Mouse (Mus musculus) embryonic facial prominence, embryonic 11.5 days (tissue): ENCODE measurements at regions not wholly inside any gene's neighbourhood (a gene's known extent, or its start where the extent isn't known, plus 50 kb on each side); places are given as distances from the start of the nearest gene placed in this dataset.

Experiments used
- ATAC-seq: fragments of 200-750 bp; cut with Nextera tagmentation; replicated peaks from 2 replicates; pipeline ENCODE4 v1.8.0; 2017; ENCODE audit warnings: low read depth; ENCODE audit not compliant: insufficient number of reproducible peaks, low FRiP score, low TSS enrichment
- DNase-seq: peaks from one replicate; pipeline ENCODE4 v3.0.0-alpha.2; 2015; ENCODE audit warnings: low spot score
- H3K27ac ChIP-seq: fragments of 300-500 bp; sonication (generic); replicated peaks from 2 replicates; pipeline ENCODE4 v1.5.1; 2014; ENCODE audit warnings: mild to moderate bottlenecking, low read depth, low read length, control low read depth
- H3K27me3 ChIP-seq: fragments of 300-500 bp; sonication (generic); 2 replicates; pipeline ENCODE4 v1.6.1; 2014; ENCODE audit warnings: mild to moderate bottlenecking, low read length, moderate library complexity, mixed read lengths; ENCODE audit not compliant: control insufficient read depth, insufficient read depth
- H3K36me3 ChIP-seq: fragments of 300-500 bp; sonication (generic); replicated peaks from 2 replicates; pipeline ENCODE4 v1.6.1; 2014; ENCODE audit warnings: low read depth, mild to moderate bottlenecking, low read length, moderate library complexity, mixed read lengths; ENCODE audit not compliant: control insufficient read depth, insufficient read depth
- H3K4me1 ChIP-seq: fragments of 300-500 bp; sonication (generic); 2 replicates; pipeline ENCODE4 v1.6.1; 2014; ENCODE audit warnings: low read length, mixed read lengths; ENCODE audit not compliant: control insufficient read depth, insufficient read depth
- H3K4me2 ChIP-seq: fragments of 300-500 bp; sonication (generic); 2 replicates; pipeline ENCODE4 v1.6.1; 2014; ENCODE audit warnings: low read depth, mild to moderate bottlenecking, control low read depth, low read length, moderate library complexity
- H3K4me3 ChIP-seq: fragments of 300-500 bp; sonication (generic); 2 replicates; pipeline ENCODE4 v1.5.1; 2014; ENCODE audit warnings: low read depth, low read length, control low read depth
- H3K9ac ChIP-seq: fragments of 300-500 bp; sonication (generic); replicated peaks from 2 replicates; pipeline ENCODE4 v1.6.1; 2014; ENCODE audit warnings: mild to moderate bottlenecking, control low read depth, low read length
- H3K9me3 ChIP-seq: fragments of 300-500 bp; sonication (generic); replicated peaks from 2 replicates; pipeline ENCODE4 v1.6.1; 2016; ENCODE audit warnings: mild to moderate bottlenecking, low read length, inconsistent platforms, mixed read lengths; ENCODE audit not compliant: control insufficient read depth
- WGBS: fragments of 180-500 bp; shearing (Covaris S2); extraction: QIAGEN DNeasy Blood & Tissue Kit; methylation state at CpG from one replicate; pipeline ENCODE4 v1.1.7; 2014; 5-methylcytosine and 5-hydroxymethylcytosine counted together

DNA sequence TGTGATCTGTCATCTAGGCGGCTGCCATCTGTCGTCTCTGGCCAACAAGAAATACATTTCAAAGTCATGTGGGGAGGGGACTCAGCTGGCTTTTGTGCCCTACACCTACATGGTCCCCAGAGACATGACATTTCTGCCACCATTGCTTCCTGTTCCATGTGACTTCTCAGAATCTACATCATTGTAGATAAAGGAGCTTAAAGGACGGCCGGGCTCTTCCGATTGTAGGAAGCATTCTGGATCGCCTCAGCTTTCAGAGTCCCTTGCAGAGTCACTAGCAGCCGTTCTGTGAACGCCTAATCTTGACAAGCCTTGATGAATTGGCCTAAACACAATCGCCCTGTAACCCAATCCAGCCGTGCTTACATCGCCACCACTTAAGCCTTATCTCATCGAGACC lies 587.6 kb downstream of the Vrk1 start:
- no peaks in the 10 kb centered on the region for H3K9me3 ChIP-seq
- H3K9ac ChIP-seq = no peak overlapping the region
- 47% methylated on average over 12 of the region's 12 CpGs for WGBS
- H3K27ac ChIP-seq = no peak overlapping the region
- H3K4me2 ChIP-seq = no peak overlapping the region
- no peaks in the 10 kb centered on the region for H3K4me1 ChIP-seq
- no peak overlapping the region for H3K4me3 ChIP-seq
- no peaks in the 10 kb centered on the region for H3K36me3 ChIP-seq
- ATAC-seq (no peak), DNase-seq (no peak)
- H3K27me3 ChIP-seq = no peaks in the 10 kb centered on the region

DNA sequence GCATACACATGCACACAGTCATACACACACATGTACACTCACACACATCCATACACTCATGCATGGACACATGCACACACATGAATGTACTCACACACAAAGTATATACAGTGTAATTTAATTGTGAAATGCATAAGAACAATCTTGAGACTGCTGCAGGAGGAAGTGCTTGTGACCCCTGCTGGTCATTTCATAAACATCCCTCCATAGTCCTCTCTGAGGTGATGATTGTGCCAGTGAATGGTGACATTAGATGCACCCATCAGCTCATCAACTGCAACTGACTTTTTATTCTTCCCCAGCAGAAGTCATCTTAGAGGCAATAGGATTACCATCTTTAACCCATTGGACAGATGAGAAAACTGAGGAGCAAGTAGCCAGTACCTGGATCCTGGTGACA lies 597.2 kb downstream of the Vrk1 start:
- Histone ChIP-seq H3K9ac (no peak overlapping the region), H3K4me2 (no peak overlapping the region), H3K4me1 (no peaks in the 10 kb centered on the region), H3K36me3 (no peaks in the 10 kb centered on the region), H3K27ac (no peak overlapping the region), H3K27me3 (no peaks in the 10 kb centered on the region), H3K9me3 (no peaks in the 10 kb centered on the region), H3K4me3 (no peak overlapping the region)
- DNase-seq (no peak), ATAC-seq (no peak)

DNA sequence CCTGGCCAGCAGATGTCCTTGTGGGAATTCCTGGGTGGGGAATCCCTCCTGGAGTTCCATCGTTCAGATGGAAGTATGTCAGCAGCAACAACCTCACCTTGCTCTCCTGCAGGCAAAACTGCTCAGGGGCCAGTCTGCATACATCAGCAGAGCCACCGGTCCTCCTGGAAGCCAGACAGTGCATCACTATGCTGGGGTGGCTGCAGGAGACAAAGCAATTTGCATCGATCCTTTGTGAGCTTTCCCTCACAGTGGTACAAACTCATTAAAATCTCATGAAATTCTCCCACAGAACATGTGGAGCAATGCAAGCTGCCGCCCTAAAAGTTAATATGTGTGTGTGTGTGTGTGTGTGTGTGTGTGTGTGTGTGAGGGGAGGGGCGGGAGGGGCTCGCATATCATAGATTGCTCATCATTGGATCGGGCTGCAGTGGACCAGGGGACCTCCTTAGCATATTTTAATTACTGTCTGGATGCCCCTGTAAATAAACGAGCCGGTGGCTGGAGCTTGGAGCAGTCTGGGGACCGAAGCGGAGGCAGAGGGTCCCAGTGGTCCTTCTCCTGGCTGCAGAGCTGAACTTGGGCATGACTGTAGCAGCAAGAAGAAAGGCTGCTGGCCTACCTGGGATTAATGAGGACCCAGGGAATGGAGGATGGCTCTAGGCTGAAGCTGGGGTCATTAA lies 597.8 kb downstream of the Vrk1 start:
- Histone ChIP-seq H3K4me2 (no peak overlapping the region), H3K36me3 (no peaks in the 10 kb centered on the region), H3K9me3 (no peaks in the 10 kb centered on the region), H3K4me3 (no peak overlapping the region), H3K4me1 (no peaks in the 10 kb centered on the region), H3K9ac (no peak overlapping the region), H3K27ac (no peak overlapping the region), H3K27me3 (no peaks in the 10 kb centered on the region)
- 80% methylated on average over 11 of the region's 11 CpGs for WGBS
- ATAC-seq (no peak), DNase-seq (no peak)

DNA sequence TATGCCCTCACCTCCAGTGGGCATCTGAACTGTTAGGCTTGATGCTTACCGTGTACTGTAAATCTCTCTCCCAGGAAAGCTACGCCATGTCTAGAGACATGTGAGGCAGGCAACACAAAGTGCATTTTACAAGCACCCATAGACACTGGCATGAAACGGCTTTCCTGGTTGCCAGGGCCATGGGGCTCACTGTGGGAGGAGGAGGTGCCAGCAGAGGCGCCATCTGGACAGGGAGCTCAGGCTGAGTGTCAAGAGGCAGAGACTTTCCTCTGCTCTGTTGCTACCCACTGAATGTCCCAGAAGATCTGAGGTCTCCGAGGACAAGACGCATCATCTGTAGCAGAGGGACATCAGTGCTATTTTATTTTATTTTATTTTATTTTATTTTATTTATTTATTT lies 608.7 kb downstream of the Vrk1 start:
- Histone ChIP-seq H3K4me1 (no peaks in the 10 kb centered on the region), H3K27ac (no peak overlapping the region), H3K4me3 (no peak overlapping the region), H3K4me2 (no peak overlapping the region), H3K27me3 (no peaks in the 10 kb centered on the region), H3K9ac (no peak overlapping the region), H3K36me3 (no peaks in the 10 kb centered on the region), H3K9me3 (no peaks in the 10 kb centered on the region)
- no peak for DNase-seq
- WGBS = 91% methylated on average over 6 of the region's 6 CpGs
- no peak for ATAC-seq

DNA sequence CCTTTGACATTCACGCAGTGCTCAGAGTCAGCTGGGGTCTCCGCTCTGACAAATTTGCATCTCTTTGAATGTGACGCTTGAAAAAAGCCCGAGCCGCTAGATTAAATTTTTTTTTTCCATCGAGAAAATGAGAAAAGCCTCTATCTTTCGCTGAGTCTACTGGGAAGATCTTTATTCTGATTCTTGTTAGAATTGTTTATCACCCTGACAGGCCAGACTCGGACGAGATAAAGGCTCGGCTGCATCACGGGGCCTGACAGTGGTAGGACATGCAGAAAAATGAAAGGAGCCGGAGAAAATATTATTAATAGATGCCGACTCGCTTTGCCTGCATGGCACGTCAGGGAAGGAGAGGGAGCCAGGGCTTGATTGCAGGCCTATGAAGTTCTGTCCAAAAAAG lies 616.8 kb downstream of the Vrk1 start:
- H3K27me3 ChIP-seq = no peaks in the 10 kb centered on the region
- no peaks in the 10 kb centered on the region for H3K4me1 ChIP-seq
- H3K4me3 ChIP-seq = no peak overlapping the region
- no peak overlapping the region for H3K27ac ChIP-seq
- DNase-seq (no peak), ATAC-seq (no peak)
- no peaks in the 10 kb centered on the region for H3K36me3 ChIP-seq
- 73% methylated on average over 15 of the region's 15 CpGs for WGBS
- no peak overlapping the region for H3K4me2 ChIP-seq
- H3K9me3 ChIP-seq = no peaks in the 10 kb centered on the region
- H3K9ac ChIP-seq = no peak overlapping the region

DNA sequence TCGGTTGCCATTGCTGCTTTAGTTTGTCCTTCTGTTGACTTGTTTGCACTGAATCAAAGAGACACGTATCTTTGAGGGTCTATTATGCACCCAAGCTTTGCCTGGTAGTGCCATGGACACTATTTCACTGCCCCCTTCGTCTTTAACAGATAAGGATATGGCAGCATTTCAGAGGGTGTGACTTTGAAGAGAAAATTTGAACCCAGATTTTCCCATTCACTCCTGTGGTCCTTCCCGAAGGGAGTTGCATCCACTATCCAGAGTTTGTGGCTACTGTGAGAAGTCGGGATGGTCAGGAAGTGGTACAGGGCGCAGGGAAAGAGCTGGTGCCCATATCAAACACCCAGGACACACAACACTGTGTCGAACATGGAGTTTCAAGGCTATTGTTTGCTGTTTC lies 622.5 kb downstream of the Vrk1 start:
- 83% methylated on average over 7 of the region's 7 CpGs for WGBS
- Histone ChIP-seq H3K27ac (no peak overlapping the region), H3K9me3 (no peaks in the 10 kb centered on the region), H3K4me1 (no peaks in the 10 kb centered on the region), H3K9ac (no peak overlapping the region), H3K36me3 (no peaks in the 10 kb centered on the region), H3K4me3 (no peak overlapping the region), H3K27me3 (no peaks in the 10 kb centered on the region), H3K4me2 (no peak overlapping the region)
- DNase-seq = no peak
- no peak for ATAC-seq

DNA sequence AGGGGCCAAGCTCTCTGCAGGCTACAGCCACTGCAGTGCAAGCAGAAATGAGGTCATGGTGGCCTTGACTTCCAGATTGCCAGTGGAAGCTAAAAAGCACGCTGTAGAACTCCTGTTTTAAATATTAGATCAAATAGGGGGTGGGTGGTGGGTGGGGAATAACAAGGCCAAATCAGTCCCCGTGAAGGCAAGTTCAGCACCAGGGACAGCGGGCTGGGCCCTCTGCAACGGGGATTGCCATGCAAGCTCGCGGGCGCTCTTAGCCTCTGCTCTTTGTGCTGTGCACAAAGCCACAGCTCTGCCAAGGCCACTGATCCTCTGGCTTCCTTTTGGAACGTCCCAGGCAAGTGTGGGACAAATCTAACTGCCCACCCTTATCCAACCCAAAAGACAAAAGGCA lies 623.1 kb downstream of the Vrk1 start:
- Histone ChIP-seq H3K4me3 (no peak overlapping the region), H3K4me2 (no peak overlapping the region), H3K27me3 (no peaks in the 10 kb centered on the region), H3K27ac (no peak overlapping the region), H3K9ac (no peak overlapping the region), H3K4me1 (no peaks in the 10 kb centered on the region), H3K9me3 (no peaks in the 10 kb centered on the region), H3K36me3 (no peaks in the 10 kb centered on the region)
- WGBS = 5% methylated on average over 8 of the region's 8 CpGs
- no peak for ATAC-seq
- peak; percentile 88 for DNase-seq

DNA sequence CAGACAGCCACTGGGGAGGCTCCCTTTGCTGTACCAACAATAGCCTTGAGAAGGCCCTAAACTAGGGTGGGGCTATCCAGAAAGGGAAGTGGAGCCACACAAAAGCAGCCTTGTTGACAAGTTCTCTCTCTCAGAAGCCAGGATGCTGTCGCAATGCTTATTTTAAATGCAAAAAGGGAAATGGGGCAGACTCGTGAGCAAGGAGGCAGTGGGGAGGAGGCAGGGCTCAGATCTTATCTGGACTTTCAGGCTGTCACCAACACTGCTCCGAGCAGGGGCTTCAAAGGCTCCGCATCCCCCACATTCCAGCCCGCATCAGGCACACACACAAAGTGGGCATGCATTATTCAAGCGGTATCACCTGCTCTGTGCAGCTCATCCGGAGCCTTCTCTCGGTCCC lies 648.3 kb downstream of the Vrk1 start:
- Histone ChIP-seq H3K4me3 (no peak overlapping the region), H3K27me3 (no peaks in the 10 kb centered on the region), H3K36me3 (no peaks in the 10 kb centered on the region), H3K4me1 (no peaks in the 10 kb centered on the region), H3K4me2 (no peak overlapping the region), H3K9ac (no peak overlapping the region), H3K9me3 (no peaks in the 10 kb centered on the region), H3K27ac (no peak overlapping the region)
- WGBS = 16% methylated on average over 8 of the region's 8 CpGs
- DNase-seq (no peak), ATAC-seq (no peak)
